Mouse (Mus musculus): ENCODE data around the gene Scrn2. TPM values are rescaled to one million over a fixed set of nuclear protein-coding genes. Genes with fewer than 3 reads are reported as not detected.

The Scrn2 gene
- polyA plus RNA-seq, 2 experiments, result 20.3 to 23.3 TPM

DNA sequence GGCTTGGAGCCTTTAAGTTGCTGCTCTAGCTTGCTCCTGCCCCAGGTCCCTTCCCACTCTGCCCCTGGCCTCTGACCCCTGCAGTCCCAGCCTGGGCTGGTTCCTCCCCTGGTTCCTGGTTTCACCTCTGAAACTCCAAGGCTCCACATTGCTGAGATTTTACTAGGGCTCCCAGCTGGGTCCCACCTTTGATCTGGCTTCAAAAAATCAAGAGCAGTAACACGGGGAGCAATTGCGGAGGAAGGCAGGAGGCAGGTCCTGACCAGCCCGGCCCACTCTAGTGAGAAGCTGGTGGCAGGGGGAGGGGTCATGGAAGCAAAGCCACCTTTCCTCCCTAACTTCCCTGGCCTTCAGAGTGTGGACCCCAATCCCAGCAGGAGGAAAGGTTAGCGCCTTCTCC lies 44.8 kb upstream of the Scrn2 start:
- H3K9me3 ChIP-seq (ENCODE audit: control insufficient read depth, low read length), result no peaks in the 10 kb centered on the region
- H3K36me3 ChIP-seq (ENCODE audit: control insufficient read depth, insufficient read depth, low read length), result no peaks in the 10 kb centered on the region
- peaks cover 36% of the 10 kb centered on the region for H3K4me1 ChIP-seq (ENCODE audit: control insufficient read depth, insufficient read depth, low read length)
- no peak for ATAC-seq (ENCODE audit: low FRiP score, low read depth)
- no peak for TF ChIP-seq POLR2A (IDR thresholded peaks at IDR 0.05; ENCODE audit: borderline replicate concordance, extremely low read depth, insufficient read depth, insufficient read length)
- WGBS, result 8% methylated on average over 4 of the region's 4 CpGs
- H3K27me3 ChIP-seq (ENCODE audit: control insufficient read depth, insufficient read depth, low read length), result no peaks in the 10 kb centered on the region
- no peak overlapping the region for H3K27ac ChIP-seq (replicated peaks; ENCODE audit: low read depth, low read length)
- no peak overlapping the region for H3K9ac ChIP-seq (ENCODE audit: low read depth, low read length, severe bottlenecking)
- no peak overlapping the region for H3K4me2 ChIP-seq (replicated peaks; ENCODE audit: low read depth, low read length, severe bottlenecking)
- no peak overlapping the region for H3K4me3 ChIP-seq (replicated peaks; ENCODE audit: low read length)
- no peak for DNase-seq (ENCODE audit: low spot score)

DNA sequence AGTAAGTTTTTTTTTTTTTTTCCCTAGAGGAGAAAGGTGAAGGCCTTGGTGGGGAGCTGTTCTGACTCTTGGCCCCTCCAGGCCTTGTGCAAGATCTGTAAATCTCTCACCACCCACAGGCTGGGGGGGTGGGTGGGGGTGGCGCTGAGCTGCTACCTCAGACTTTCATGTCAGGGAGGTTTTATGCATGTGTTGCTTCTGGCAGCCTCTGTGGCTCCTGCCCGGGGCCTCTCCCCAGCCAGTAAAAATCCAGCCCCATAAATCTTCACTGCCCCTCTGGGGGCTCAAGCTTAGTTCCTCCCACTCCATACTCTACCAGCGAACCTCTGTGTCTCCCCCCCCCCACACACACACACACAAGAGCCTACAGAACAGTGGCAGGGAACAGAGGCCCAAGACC lies 43.3 kb upstream of the Scrn2 start:
- H3K4me3 ChIP-seq (replicated peaks; ENCODE audit: low read length), result no peak overlapping the region
- WGBS, result 0% methylated on average over 3 of the region's 3 CpGs
- peak; percentile 56 for ATAC-seq (ENCODE audit: low FRiP score, low read depth)
- no peak overlapping the region for H3K9ac ChIP-seq (ENCODE audit: low read depth, low read length, severe bottlenecking)
- H3K9me3 ChIP-seq (ENCODE audit: control insufficient read depth, low read length), result no peaks in the 10 kb centered on the region
- TF ChIP-seq POLR2A (IDR thresholded peaks at IDR 0.05; ENCODE audit: borderline replicate concordance, extremely low read depth, insufficient read depth, insufficient read length), result no peak
- peak; percentile 53 for DNase-seq (ENCODE audit: low spot score)
- H3K4me1 ChIP-seq (ENCODE audit: control insufficient read depth, insufficient read depth, low read length), result peaks cover 36% of the 10 kb centered on the region
- H3K27me3 ChIP-seq (ENCODE audit: control insufficient read depth, insufficient read depth, low read length), result no peaks in the 10 kb centered on the region
- H3K27ac ChIP-seq (replicated peaks; ENCODE audit: low read depth, low read length), result no peak overlapping the region
- H3K4me2 ChIP-seq (replicated peaks; ENCODE audit: low read depth, low read length, severe bottlenecking), result no peak overlapping the region; the same call in 1 of the 2 replicates
- no peaks in the 10 kb centered on the region for H3K36me3 ChIP-seq (ENCODE audit: control insufficient read depth, insufficient read depth, low read length)

DNA sequence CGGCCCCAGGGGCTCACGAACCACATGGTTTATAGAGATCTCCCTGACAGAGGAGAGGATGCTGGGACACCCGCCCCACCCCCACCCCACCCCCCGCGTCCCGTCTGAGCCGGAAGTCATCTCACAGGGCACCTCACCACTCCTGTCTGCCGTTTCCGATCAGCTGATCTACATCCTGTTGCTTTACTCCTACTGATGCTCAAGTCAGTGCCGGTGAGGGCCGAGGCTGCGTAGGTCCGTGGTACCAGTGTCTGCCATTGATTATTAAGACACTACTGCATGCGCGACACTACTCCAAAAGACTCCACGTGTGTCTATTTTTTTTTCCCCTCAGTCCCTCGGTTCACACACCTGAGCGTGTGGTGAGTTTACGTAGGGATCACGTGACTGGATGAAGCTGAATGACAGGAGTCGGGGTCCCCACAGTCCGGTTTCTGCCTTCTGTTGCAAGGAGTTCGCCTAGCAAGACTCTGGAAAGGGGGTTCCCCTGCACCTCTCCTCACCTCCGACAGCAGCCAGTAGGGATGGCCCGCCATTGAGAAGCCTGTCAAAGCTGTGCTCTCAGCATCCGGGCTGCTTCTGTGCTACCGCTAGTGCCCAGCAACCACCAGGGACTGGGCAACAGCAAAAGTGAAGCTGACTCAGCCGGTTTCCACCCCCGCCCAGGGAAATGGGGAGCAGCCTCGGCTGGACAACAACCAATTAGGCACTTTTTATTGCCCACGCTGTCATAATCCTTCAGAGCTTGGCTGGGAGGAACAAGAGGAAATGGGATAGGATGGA lies 41.7 kb upstream of the Scrn2 start:
- no peaks in the 10 kb centered on the region for H3K27me3 ChIP-seq (ENCODE audit: control insufficient read depth, insufficient read depth, low read length)
- H3K9ac ChIP-seq (ENCODE audit: low read depth, low read length, severe bottlenecking), result no peak overlapping the region
- H3K4me1 ChIP-seq (ENCODE audit: control insufficient read depth, insufficient read depth, low read length), result peaks cover 36% of the 10 kb centered on the region
- TF ChIP-seq POLR2A (IDR thresholded peaks at IDR 0.05; ENCODE audit: borderline replicate concordance, extremely low read depth, insufficient read depth, insufficient read length), result no peak
- no peak for ATAC-seq (ENCODE audit: low FRiP score, low read depth)
- H3K9me3 ChIP-seq (ENCODE audit: control insufficient read depth, low read length), result no peaks in the 10 kb centered on the region
- peak overlapping the region; percentile 25 for H3K4me3 ChIP-seq (replicated peaks; ENCODE audit: low read length)
- peak overlapping the region; percentile 53 for H3K4me2 ChIP-seq (replicated peaks; ENCODE audit: low read depth, low read length, severe bottlenecking)
- no peak for DNase-seq (ENCODE audit: low spot score)
- H3K36me3 ChIP-seq (ENCODE audit: control insufficient read depth, insufficient read depth, low read length), result no peaks in the 10 kb centered on the region
- 4% methylated on average over 29 of the region's 31 CpGs for WGBS
- H3K27ac ChIP-seq (replicated peaks; ENCODE audit: low read depth, low read length), result no peak overlapping the region

DNA sequence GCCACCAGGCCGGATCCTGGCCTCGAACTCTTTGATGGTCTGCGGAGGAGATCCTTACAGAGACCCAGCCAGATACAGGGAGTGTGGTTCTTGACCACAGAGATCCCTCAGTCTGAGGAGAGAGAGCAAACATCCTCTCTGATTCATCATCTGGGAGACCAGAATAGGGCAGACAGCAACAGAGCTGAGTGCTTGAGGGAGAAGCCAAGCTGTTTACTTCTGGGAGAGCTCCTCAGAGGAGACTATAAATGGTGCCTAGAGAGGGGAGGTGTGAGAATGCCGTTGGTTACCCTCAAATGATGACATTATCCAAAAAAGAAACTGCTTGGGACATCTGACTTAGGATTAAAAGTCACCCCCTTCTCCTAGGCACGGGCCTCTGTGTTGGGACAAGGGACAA lies 38.2 kb upstream of the Scrn2 start:
- Histone ChIP-seq H3K9ac (ENCODE audit: low read depth, low read length, severe bottlenecking) (no peak overlapping the region), H3K4me2 (replicated peaks; ENCODE audit: low read depth, low read length, severe bottlenecking) (no peak overlapping the region), H3K9me3 (ENCODE audit: control insufficient read depth, low read length) (no peaks in the 10 kb centered on the region), H3K27me3 (ENCODE audit: control insufficient read depth, insufficient read depth, low read length) (no peaks in the 10 kb centered on the region), H3K36me3 (ENCODE audit: control insufficient read depth, insufficient read depth, low read length) (no peaks in the 10 kb centered on the region), H3K4me3 (replicated peaks; ENCODE audit: low read length) (no peak overlapping the region), H3K27ac (replicated peaks; ENCODE audit: low read depth, low read length) (no peak overlapping the region), H3K4me1 (ENCODE audit: control insufficient read depth, insufficient read depth, low read length) (peaks cover 21% of the 10 kb centered on the region)
- WGBS, result 61% methylated on average over 5 of the region's 5 CpGs
- ATAC-seq (ENCODE audit: low FRiP score, low read depth) (no peak), DNase-seq (ENCODE audit: low spot score) (no peak)
- no peak for TF ChIP-seq POLR2A (IDR thresholded peaks at IDR 0.05; ENCODE audit: borderline replicate concordance, extremely low read depth, insufficient read depth, insufficient read length)

DNA sequence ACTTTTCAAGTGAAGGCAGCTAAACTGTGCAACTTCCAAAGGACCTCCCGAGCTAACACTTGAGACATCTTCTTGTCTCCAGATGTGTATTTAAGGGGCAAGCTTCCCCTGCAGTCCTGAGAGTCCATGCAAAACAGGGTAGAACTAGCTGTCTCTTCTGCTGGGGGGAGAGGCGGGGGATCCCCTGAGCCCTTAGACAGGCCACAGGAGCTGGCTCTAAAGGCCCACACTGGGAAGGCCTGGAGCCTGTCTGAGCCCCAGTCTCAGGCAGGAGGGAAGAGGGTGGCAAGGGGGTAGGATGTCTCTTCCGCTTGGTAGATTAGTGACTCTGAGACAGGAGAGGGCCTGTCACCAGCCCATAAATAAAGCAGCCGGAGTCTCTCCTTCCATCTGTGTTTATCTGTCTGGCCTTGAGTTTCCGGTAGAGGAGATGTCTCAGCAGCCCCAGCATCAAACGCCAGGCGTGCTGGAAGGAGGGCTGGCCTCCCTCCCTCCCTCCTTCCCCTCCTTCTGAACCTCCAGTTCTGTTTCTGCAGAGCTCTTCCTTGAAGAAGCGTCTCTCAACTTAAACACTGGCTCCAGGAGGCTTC lies 36.9 kb upstream of the Scrn2 start:
- H3K9ac ChIP-seq (ENCODE audit: low read depth, low read length, severe bottlenecking), result no peak overlapping the region
- no peak overlapping the region for H3K27ac ChIP-seq (replicated peaks; ENCODE audit: low read depth, low read length)
- ATAC-seq (ENCODE audit: low FRiP score, low read depth) (no peak), DNase-seq (ENCODE audit: low spot score) (peak; percentile 46)
- WGBS, result 20% methylated on average over 8 of the region's 8 CpGs
- peaks cover 3% of the 10 kb centered on the region; the same call in 1 of the 2 replicates for H3K27me3 ChIP-seq (ENCODE audit: control insufficient read depth, insufficient read depth, low read length)
- H3K36me3 ChIP-seq (ENCODE audit: control insufficient read depth, insufficient read depth, low read length), result no peaks in the 10 kb centered on the region
- no peak overlapping the region for H3K4me3 ChIP-seq (replicated peaks; ENCODE audit: low read length)
- H3K4me1 ChIP-seq (ENCODE audit: control insufficient read depth, insufficient read depth, low read length), result peaks cover 19% of the 10 kb centered on the region
- TF ChIP-seq POLR2A (IDR thresholded peaks at IDR 0.05; ENCODE audit: borderline replicate concordance, extremely low read depth, insufficient read depth, insufficient read length), result no peak
- H3K9me3 ChIP-seq (ENCODE audit: control insufficient read depth, low read length), result no peaks in the 10 kb centered on the region
- no peak overlapping the region for H3K4me2 ChIP-seq (replicated peaks; ENCODE audit: low read depth, low read length, severe bottlenecking)
